Mouse (Mus musculus) kidney, adult 8-10 months (tissue): ENCODE measurements at regions not wholly inside any gene's neighbourhood (a gene's known extent, or its start where the extent isn't known, plus 50 kb on each side); places are given as distances from the start of the nearest gene placed in this dataset.
A peak's percentile ranks its signal among the peaks of the same experiment; 100 is the strongest.

Experiments used
- DNase-seq, 2 experiments: peaks; one replicate each; pipeline ENCODE4 v3.0.0; 2022

GRCm38 (mm10) chr6:15865271-15865670 is 144.8 kb downstream of the Mdfic start:
- DNase-seq = no peak

- DNase-seq = no peak
These were observed 161.9 kb downstream of the Mdfic start for GRCm38 (mm10) chr6:15882288-15882903.

- DNase-seq = no peak
These were observed 172.6 kb downstream of the Mdfic start for GRCm38 (mm10) chr6:15893066-15893465.

GRCm38 (mm10) chr6:15900495-15900894 is 180.0 kb downstream of the Mdfic start:
- no peak for DNase-seq

GRCm38 (mm10) chr6:15902665-15903274 is 182.3 kb downstream of the Mdfic start:
- no peak for DNase-seq

- no peak for DNase-seq
These were observed 190.1 kb downstream of the Mdfic start for GRCm38 (mm10) chr6:15910420-15911167.

- DNase-seq = peak in 1 of 2 experiments; percentile 2
These were observed 209.2 kb downstream of the Mdfic start for GRCm38 (mm10) chr6:15929650-15930049.

- DNase-seq = no peak
These were observed 229.8 kb downstream of the Mdfic start for GRCm38 (mm10) chr6:15950251-15950650.

GRCm38 (mm10) chr6:15987334-15987733 is 266.9 kb downstream of the Mdfic start:
- no peak for DNase-seq
